Mouse (Mus musculus) ES-Bruce4 (cell line): ENCODE results near the gene Tubd1.

ENCODE experiments used
- CTCF ChIP-seq: IDR thresholded peaks from one replicate; pipeline ENCODE4 v1.8.1; 2011; ENCODE audit warnings: low read depth, low read length
- EP300 ChIP-seq: IDR thresholded peaks from 2 replicates; pipeline ENCODE4 v1.6.1; 2011; ENCODE audit warnings: low read depth, low read length; ENCODE audit not compliant: insufficient read depth
- POLR2A ChIP-seq: IDR thresholded peaks from one replicate; pipeline ENCODE4 v1.8.1; 2011; ENCODE audit warnings: low read length; ENCODE audit not compliant: insufficient read depth

DNA sequence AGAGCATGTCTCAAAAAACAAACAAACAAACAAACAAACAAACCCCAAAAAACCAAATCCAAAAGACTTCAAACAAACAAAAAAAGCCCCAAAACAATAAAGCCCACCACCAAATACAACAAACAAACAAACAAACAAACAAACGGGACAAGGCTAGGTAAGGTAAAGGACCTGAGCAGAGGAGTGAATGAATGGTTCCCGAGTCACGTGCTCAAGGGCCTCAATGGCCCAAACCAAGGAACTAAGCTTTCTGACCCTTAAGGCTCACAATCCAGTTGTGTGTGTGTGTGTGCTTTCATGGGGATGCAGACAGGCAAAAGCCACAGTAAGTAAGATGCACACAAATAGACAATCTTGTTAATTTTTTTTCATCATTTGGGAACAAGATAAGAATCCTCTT is 59.5 kb downstream of the Tubd1 start:
- no peak for TF ChIP-seq CTCF
- no peak for TF ChIP-seq POLR2A
- TF ChIP-seq EP300: no peak
